Mouse (Mus musculus) hindbrain, postnatal 0 days (tissue): ENCODE measurements at regions not wholly inside any gene's neighbourhood (a gene's known extent, or its start where the extent isn't known, plus 50 kb on each side); places are given as distances from the start of the nearest gene placed in this dataset.

ENCODE experiments used
- ATAC-seq: fragments of 200-750 bp; cut with Nextera tagmentation; 2 replicates; pipeline ENCODE4 v1.8.0; 2017; ENCODE audit warnings: mild to moderate bottlenecking, moderate TSS enrichment, moderate library complexity
- DNase-seq: peaks from one replicate; pipeline ENCODE4 v3.0.0-alpha.2; 2015; ENCODE audit warnings: low spot score
- H3K27ac ChIP-seq: fragments of 300-500 bp; sonication (generic); 2 replicates; pipeline ENCODE4 v1.5.1; 2014; ENCODE audit warnings: mild to moderate bottlenecking
- H3K27me3 ChIP-seq: fragments of 300-500 bp; sonication (generic); 2 replicates; pipeline ENCODE4 v1.6.1; 2014; ENCODE audit warnings: low read length, mixed read lengths; ENCODE audit not compliant: insufficient read depth
- H3K36me3 ChIP-seq: fragments of 300-500 bp; sonication (generic); 2 replicates; pipeline ENCODE4 v1.6.1; 2014; ENCODE audit warnings: low read length, mixed read lengths; ENCODE audit not compliant: insufficient read depth
- H3K4me1 ChIP-seq: fragments of 300-500 bp; sonication (generic); 2 replicates; pipeline ENCODE4 v1.6.1; 2014; ENCODE audit warnings: antibody characterized with exemption, low read length, mixed read lengths; ENCODE audit not compliant: insufficient read depth
- H3K4me2 ChIP-seq: fragments of 300-500 bp; sonication (generic); 2 replicates; pipeline ENCODE4 v1.6.1; 2014; ENCODE audit warnings: low read depth, mild to moderate bottlenecking, low read length, moderate library complexity, mixed read lengths
- H3K4me3 ChIP-seq: fragments of 300-500 bp; sonication (generic); 2 replicates; pipeline ENCODE4 v1.5.1; 2014; ENCODE audit warnings: low read length
- H3K9ac ChIP-seq: fragments of 300-500 bp; sonication (generic); replicated peaks from 2 replicates; pipeline ENCODE4 v1.6.1; 2014; ENCODE audit warnings: mild to moderate bottlenecking, low read length, moderate library complexity, mixed read lengths
- H3K9me3 ChIP-seq: fragments of 300-500 bp; sonication (generic); 2 replicates; pipeline ENCODE4 v1.6.1; 2016; ENCODE audit warnings: low read length, mixed read lengths
- CTCF ChIP-seq: IDR thresholded peaks from 2 replicates; pipeline ENCODE4 v1.5.1; 2016; ENCODE audit warnings: antibody characterized with exemption, control low read depth, low read depth
- WGBS: fragments of 180-500 bp; shearing (Covaris S2); extraction: QIAGEN DNeasy Blood & Tissue Kit; methylation state at CpG from one replicate; pipeline ENCODE4 v1.1.7; 2014; 5-methylcytosine and 5-hydroxymethylcytosine counted together

DNA sequence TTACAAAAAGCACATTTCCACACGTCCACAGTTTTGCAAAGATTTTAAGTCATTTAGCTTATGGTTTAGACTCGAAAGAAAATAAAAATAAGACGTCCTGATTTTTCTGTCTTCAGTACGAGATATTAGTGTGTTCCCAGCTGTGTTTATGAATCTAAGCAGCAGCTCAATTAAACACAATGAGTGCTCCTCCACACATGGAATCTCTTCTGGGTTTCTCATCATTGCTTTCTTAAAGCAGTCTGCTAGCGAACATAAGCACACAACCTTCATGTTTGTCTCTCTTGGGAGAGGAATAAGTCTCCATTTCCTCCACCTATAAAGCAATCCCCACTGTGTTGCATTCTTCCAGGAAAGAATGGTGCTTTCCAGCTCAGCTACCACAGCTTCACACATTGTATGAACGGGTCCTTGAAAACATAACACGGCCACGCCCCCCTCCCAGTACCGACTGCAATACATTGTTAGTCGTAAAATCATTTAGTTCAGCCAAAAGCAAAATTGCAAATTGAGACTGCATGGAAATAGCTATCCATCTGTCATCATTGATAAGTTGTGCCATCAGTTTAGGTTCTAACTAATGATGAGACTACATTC lies 75.4 kb upstream of the Rap2b start:
- 44% methylated on average over 10 of the region's 10 CpGs for WGBS
- TF ChIP-seq CTCF, result no peak
- no peak overlapping the region for H3K4me2 ChIP-seq

DNA sequence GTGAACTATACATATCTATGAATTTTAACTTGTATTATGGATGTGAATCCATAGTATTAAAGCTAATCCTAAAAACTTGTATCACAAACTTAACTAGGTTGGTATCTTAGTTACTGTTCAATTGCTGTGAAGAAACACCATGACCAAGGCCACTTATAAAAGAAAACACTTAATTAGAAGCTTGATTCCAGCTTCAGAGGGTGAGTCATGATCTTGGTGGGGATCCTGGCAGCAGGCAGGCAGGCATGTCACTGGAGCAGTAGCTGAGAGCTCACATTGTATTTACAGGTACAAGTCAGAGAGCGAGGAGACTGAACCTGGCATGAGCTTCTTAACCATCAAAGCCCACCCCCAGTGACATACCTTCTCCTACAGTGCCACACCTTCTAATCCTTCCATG lies 73.2 kb upstream of the Rap2b start:
- Histone ChIP-seq H3K27me3 (no peaks in the 10 kb centered on the region), H3K4me2 (no peak overlapping the region), H3K36me3 (no peaks in the 10 kb centered on the region), H3K9ac (no peak overlapping the region), H3K27ac (no peak overlapping the region), H3K4me1 (no peaks in the 10 kb centered on the region), H3K9me3 (no peaks in the 10 kb centered on the region), H3K4me3 (no peak overlapping the region)
- no peak for ATAC-seq
- 83% methylated on average over 1 of the region's 1 CpGs for WGBS
- no peak for DNase-seq
- no peak for TF ChIP-seq CTCF

More for the DNA sequence above, 75.4 kb upstream of the Rap2b start:
- no peaks in the 10 kb centered on the region for H3K4me1 ChIP-seq
- no peak overlapping the region for H3K4me3 ChIP-seq
- no peaks in the 10 kb centered on the region for H3K27me3 ChIP-seq
- H3K9ac ChIP-seq, result no peak overlapping the region
- no peaks in the 10 kb centered on the region for H3K36me3 ChIP-seq
- ATAC-seq (no peak), DNase-seq (no peak)
- H3K27ac ChIP-seq, result no peak overlapping the region
- H3K9me3 ChIP-seq, result no peaks in the 10 kb centered on the region

DNA sequence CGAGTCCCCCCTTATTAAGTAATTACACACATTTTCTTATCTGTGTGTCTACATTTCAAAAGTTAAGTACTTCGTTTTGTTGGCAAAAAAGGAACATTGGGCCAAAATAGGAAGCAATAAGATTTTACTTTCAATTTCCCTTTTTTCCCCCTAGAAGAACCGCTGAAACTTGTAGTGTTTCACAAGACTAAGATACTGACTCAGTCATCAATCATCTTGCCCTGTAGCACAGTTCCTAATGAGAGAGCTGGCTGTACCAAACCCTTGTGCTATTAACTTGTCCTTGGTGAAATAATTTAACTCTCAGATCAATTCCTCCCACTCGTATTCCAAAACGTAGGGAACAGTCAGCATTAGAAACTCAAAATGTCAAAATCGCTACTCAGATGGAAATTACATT lies 66.6 kb upstream of the Rap2b start:
- WGBS, result 78% methylated on average over 6 of the region's 6 CpGs
- H3K4me2 ChIP-seq, result no peak overlapping the region
- no peak for ATAC-seq

DNA sequence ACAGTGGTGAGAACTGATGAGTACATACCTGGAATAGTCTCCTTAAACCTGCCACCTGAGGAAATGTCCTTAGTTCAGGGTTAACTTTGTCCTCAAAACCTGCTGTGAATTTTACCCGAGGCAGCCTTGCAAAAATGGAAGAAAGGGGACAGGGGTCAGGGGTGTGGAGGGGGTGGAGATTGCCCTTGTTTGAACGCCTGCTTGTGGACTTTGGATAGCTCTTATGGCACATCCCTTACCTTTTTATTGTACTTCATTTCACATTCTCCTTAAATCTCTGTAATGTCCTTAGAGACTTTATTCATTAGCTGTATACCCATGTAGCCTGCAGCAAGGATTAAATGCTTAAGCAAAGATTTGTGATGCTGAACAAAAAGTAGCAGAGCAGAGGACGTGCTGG lies 64.1 kb upstream of the Rap2b start:
- DNase-seq, result no peak

More for the DNA sequence above, 66.6 kb upstream of the Rap2b start:
- no peak overlapping the region for H3K9ac ChIP-seq
- H3K9me3 ChIP-seq, result no peaks in the 10 kb centered on the region
- no peaks in the 10 kb centered on the region for H3K27me3 ChIP-seq
- H3K4me1 ChIP-seq, result no peaks in the 10 kb centered on the region
- TF ChIP-seq CTCF, result no peak
- no peak overlapping the region for H3K4me3 ChIP-seq
- H3K36me3 ChIP-seq, result no peaks in the 10 kb centered on the region
- H3K27ac ChIP-seq, result no peak overlapping the region
- DNase-seq, result no peak

DNA sequence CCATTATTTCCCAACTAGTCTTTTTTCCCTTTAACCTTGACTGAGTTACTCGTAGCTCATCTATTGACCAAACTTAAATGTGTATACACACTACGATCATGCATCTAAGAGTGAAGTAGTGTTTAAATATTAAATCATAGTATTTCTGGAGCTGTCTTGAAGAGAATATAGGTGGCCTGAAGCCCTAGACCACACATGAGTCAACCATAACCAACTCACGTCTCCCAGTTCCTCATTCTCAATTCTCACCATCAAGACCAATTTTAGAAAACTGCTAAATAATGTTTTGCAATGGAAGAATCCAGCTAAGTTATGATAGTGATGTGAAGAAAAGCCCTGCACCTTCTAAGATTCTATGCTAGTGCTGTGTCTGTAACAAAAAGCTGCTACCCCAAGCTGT lies 59.2 kb upstream of the Rap2b start:
- TF ChIP-seq CTCF, result no peak
- Histone ChIP-seq H3K27me3 (no peaks in the 10 kb centered on the region), H3K27ac (no peak overlapping the region), H3K9me3 (no peaks in the 10 kb centered on the region), H3K9ac (no peak overlapping the region), H3K36me3 (no peaks in the 10 kb centered on the region), H3K4me1 (no peaks in the 10 kb centered on the region), H3K4me2 (no peak overlapping the region), H3K4me3 (no peak overlapping the region)
- DNase-seq, result no peak
- no peak for ATAC-seq
- 93% methylated on average over 3 of the region's 3 CpGs for whole genome bisulfite sequencing

More for the DNA sequence above, 64.1 kb upstream of the Rap2b start:
- no peak overlapping the region for H3K4me2 ChIP-seq
- H3K27ac ChIP-seq, result no peak overlapping the region
- H3K4me1 ChIP-seq, result no peaks in the 10 kb centered on the region
- TF ChIP-seq CTCF, result no peak
- 69% methylated on average over 3 of the region's 3 CpGs for WGBS
- no peak overlapping the region for H3K4me3 ChIP-seq
- H3K27me3 ChIP-seq, result no peaks in the 10 kb centered on the region
- no peak for ATAC-seq
- H3K9ac ChIP-seq, result no peak overlapping the region
- no peaks in the 10 kb centered on the region for H3K36me3 ChIP-seq
- no peaks in the 10 kb centered on the region for H3K9me3 ChIP-seq

DNA sequence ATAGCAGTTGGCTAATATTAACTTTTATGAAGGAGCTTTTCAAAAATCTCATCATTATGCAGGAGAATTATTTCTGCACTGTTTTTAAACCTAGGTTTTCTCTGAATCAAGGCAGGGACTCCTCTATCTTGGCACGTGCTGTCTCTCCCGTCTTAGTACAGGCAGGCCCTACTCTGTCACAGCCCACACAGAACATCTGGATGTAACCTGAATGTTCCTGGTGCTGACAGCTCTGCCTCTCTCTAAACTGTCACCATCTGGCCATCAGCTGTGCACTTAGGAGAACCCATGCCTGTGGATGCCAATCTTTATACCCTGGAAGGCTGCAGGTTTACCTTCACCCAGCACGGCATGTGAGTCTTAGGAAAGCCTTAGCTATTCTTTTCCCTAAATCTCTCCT lies 58.0 kb upstream of the Rap2b start:
- DNase-seq, result no peak
- no peak overlapping the region for H3K4me2 ChIP-seq
- WGBS, result 82% methylated on average over 3 of the region's 3 CpGs
- no peak for ATAC-seq
- no peaks in the 10 kb centered on the region for H3K36me3 ChIP-seq
- H3K4me3 ChIP-seq, result no peak overlapping the region
- H3K9me3 ChIP-seq, result no peaks in the 10 kb centered on the region
- no peaks in the 10 kb centered on the region for H3K27me3 ChIP-seq
- no peak overlapping the region for H3K9ac ChIP-seq
- TF ChIP-seq CTCF, result no peak
- H3K4me1 ChIP-seq, result no peaks in the 10 kb centered on the region
- no peak overlapping the region for H3K27ac ChIP-seq

DNA sequence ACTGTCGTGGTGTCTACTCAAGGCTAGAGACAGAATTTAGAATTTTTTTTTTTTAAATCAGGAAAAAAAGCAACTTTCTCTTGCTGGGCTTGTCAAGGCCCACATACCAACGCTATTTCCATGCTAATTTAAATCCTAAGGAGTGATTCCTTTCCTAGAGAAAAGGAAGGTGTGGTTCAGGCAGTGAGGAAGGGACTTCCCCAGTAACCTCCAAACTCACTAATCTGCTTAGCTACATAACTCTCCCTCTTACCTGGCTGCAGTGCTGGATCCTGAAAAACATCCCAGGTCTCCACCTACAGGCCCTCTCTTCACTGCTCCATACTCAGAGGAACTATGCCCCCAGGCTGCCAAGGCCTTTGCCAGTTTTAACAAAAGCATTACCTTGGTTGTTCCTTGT lies 55.1 kb upstream of the Rap2b start:
- no peaks in the 10 kb centered on the region for H3K36me3 ChIP-seq
- ATAC-seq (no peak), DNase-seq (no peak)
- H3K27ac ChIP-seq, result no peak overlapping the region
- H3K9ac ChIP-seq, result no peak overlapping the region
- no peak overlapping the region for H3K4me3 ChIP-seq
- no peak for TF ChIP-seq CTCF
- no peaks in the 10 kb centered on the region for H3K9me3 ChIP-seq
- H3K27me3 ChIP-seq, result no peaks in the 10 kb centered on the region
- WGBS, result 51% methylated on average over 2 of the region's 2 CpGs
- H3K4me2 ChIP-seq, result no peak overlapping the region
- H3K4me1 ChIP-seq, result no peaks in the 10 kb centered on the region
